Comparison of ENCODE assay signal across 10 mouse cellular contexts in genomic region chr1:133421975-133422570, GRCm38 (mm10). TPM values are rescaled to one million over a fixed set of nuclear protein-coding genes. Genes with fewer than 3 reads are reported as not detected.
DNase-seq lines count a peak whose midpoint lies in the region; ATAC-seq and TF ChIP-seq lines count a peak whose summit lies in the region.
"Had no signal": no experiment of that assay in that cellular context is flagged by ENCODE, and none has a peak within 500 bp of the region (broad histone marks: within the 10 kb centered on the region; RNA-seq: fewer than 3 reads in every experiment).

No protein-coding gene starts in this region.

- H3K36me3 ChIP-seq in forebrain, embryonic 13.5 days (ENCODE audit: poor library complexity, severe bottlenecking) = no peaks in the 10 kb centered on the region
- no peaks in the 10 kb centered on the region for H3K36me3 ChIP-seq in limb, embryonic 10.5 days
- no peaks in the 10 kb centered on the region for H3K36me3 ChIP-seq in neural tube, embryonic 15.5 days

- TF ChIP-seq POLR2A in lung, adult 2 months (IDR thresholded peaks at IDR 0.05; ENCODE audit: borderline replicate concordance, extremely low read depth, low read depth, low read length) = no peak; the same call in 1 of the 2 replicates

- no peak for TF ChIP-seq CTCF in lung, adult 2 months (IDR thresholded peaks at IDR 0.05; ENCODE audit: insufficient read depth, low read length)

- no peak for ATAC-seq in forebrain, embryonic 13.5 days
- ATAC-seq in neural tube, embryonic 15.5 days (ENCODE audit: low FRiP score) = no peak
- ATAC-seq: Patski had no signal

- peak overlapping the region; percentile 83 for H3K9ac ChIP-seq in forebrain, embryonic 13.5 days
- H3K9ac ChIP-seq in neural tube, embryonic 15.5 days (replicated peaks) = peak overlapping the region; percentile 70

- no peak overlapping the region for H3K27ac ChIP-seq in forebrain, embryonic 13.5 days
- H3K27ac ChIP-seq in limb, embryonic 10.5 days = peak overlapping the region; percentile 94
- H3K27ac ChIP-seq in neural tube, embryonic 15.5 days (replicated peaks) = peak overlapping the region; percentile 84

- H3K4me3 ChIP-seq in lung, adult 2 months (replicated peaks; ENCODE audit: extremely low read depth, low read depth, low read length) = peak overlapping the region; percentile 95
- H3K4me3 ChIP-seq in forebrain, embryonic 13.5 days = peak overlapping the region; percentile 77
- peak overlapping the region; percentile 85 for H3K4me3 ChIP-seq in limb, embryonic 10.5 days
- peak overlapping the region; percentile 78 for H3K4me3 ChIP-seq in neural tube, embryonic 15.5 days (replicated peaks)

- peaks cover 24% of the 10 kb centered on the region for H3K4me1 ChIP-seq in lung, adult 2 months (ENCODE audit: control insufficient read depth, insufficient read depth, low read length)
- H3K4me1 ChIP-seq in forebrain, embryonic 13.5 days = peaks cover 38% of the 10 kb centered on the region
- H3K4me1 ChIP-seq in limb, embryonic 10.5 days = peaks cover 70% of the 10 kb centered on the region
- peaks cover 37% of the 10 kb centered on the region for H3K4me1 ChIP-seq in neural tube, embryonic 15.5 days

- 30% methylated on average over 16 of the region's 16 CpGs for WGBS in lung, adult 2 months
- 49% methylated on average over 16 of the region's 16 CpGs for WGBS in forebrain, embryonic 13.5 days
- 45% methylated on average over 16 of the region's 16 CpGs for WGBS in limb, embryonic 10.5 days
- 32% methylated on average over 16 of the region's 16 CpGs for WGBS in neural tube, embryonic 15.5 days

- no peak for DNase-seq in lung, adult 2 months
- no peak for DNase-seq in lung, postnatal 14 days
- DNase-seq in limb, embryonic 10.5 days (ENCODE audit: low spot score) = no peak
- DNase-seq in gastrocnemius, adult 8-10 months (ENCODE audit: low spot score in 2 of 2) = no peak
- no peak for DNase-seq in frontal cortex, postnatal 25 days (ENCODE audit: low spot score in 2 of 2)
- DNase-seq in embryo, embryonic 10.5 days (ENCODE audit: low spot score) = no peak
- DNase-seq: spleen, adult 18-20 months had no signal

- H3K4me2 ChIP-seq in forebrain, embryonic 13.5 days = peak overlapping the region; percentile 100
- H3K4me2 ChIP-seq in neural tube, embryonic 15.5 days = peak overlapping the region; percentile 100

- no peaks in the 10 kb centered on the region for H3K9me3 ChIP-seq in forebrain, embryonic 13.5 days (replicated peaks)
- H3K9me3 ChIP-seq in limb, embryonic 10.5 days (replicated peaks) = no peaks in the 10 kb centered on the region
- no peaks in the 10 kb centered on the region for H3K9me3 ChIP-seq in neural tube, embryonic 15.5 days (replicated peaks)

- no peaks in the 10 kb centered on the region for H3K27me3 ChIP-seq in forebrain, embryonic 13.5 days
- H3K27me3 ChIP-seq in limb, embryonic 10.5 days (ENCODE audit: low read depth, poor library complexity, severe bottlenecking) = no peaks in the 10 kb centered on the region
- H3K27me3 ChIP-seq in neural tube, embryonic 15.5 days (replicated peaks) = no peaks in the 10 kb centered on the region

RNA-seq across cellular contexts. Expression of gene Sox13, which starts 2.1 kb away (rescaled TPM):
- polyA plus RNA-seq in lung, adult 2 months (2012; rRNA removed) = 134 and 144 TPM in 2 replicates
- polyA plus RNA-seq in forebrain, embryonic 13.5 days (2015; fragmentation: Nextera tagmentation; extraction: Ambion mirVana) = 5.8 and 6.8 TPM in 2 replicates
- polyA plus RNA-seq in limb, embryonic 10.5 days (2016; fragmentation: Nextera tagmentation; extraction: Ambion mirVana) = 10.3 and 12.9 TPM in 2 replicates
- 4.0 and 6.7 TPM in 2 replicates for polyA plus RNA-seq in neural tube, embryonic 15.5 days (2015; fragmentation: Nextera tagmentation; extraction: Ambion mirVana)
- 1 to 10 TPM; 4.0 to 8.7 (median 6.7) TPM for total RNA-seq in gastrocnemius, adult 8-10 months (2022)

RNA-seq across cellular contexts. Expression of gene Etnk2, which starts 58.7 kb away (rescaled TPM):
- polyA plus RNA-seq in lung, adult 2 months (2012; rRNA removed) = 0.59 and 0.93 TPM in 2 replicates
- polyA plus RNA-seq in forebrain, embryonic 13.5 days (2015; fragmentation: Nextera tagmentation; extraction: Ambion mirVana) = 2.9 TPM in 2 replicates
- 1.7 and 2.0 TPM in 2 replicates for polyA plus RNA-seq in limb, embryonic 10.5 days (2016; fragmentation: Nextera tagmentation; extraction: Ambion mirVana)
- 21.3 and 22.8 TPM in 2 replicates for polyA plus RNA-seq in neural tube, embryonic 15.5 days (2015; fragmentation: Nextera tagmentation; extraction: Ambion mirVana)
- total RNA-seq in gastrocnemius, adult 8-10 months (2022) = under 1 TPM in 3 of 4 experiments, not detected in 1; 0.15 to 0.64 (median 0.40) TPM
